Comparison of ENCODE assay signal across 8 mouse cellular contexts in genomic region chr11:30025835-30026472, GRCm38 (mm10). TPM values are rescaled to one million over a fixed set of nuclear protein-coding genes. Genes with fewer than 3 reads are reported as not detected.
DNase-seq lines count a peak whose midpoint lies in the region; ATAC-seq and TF ChIP-seq lines count a peak whose summit lies in the region.

Gene Eml6 (minus strand): TSS chr11:30026033.

- TF ChIP-seq CTCF in left cerebral cortex, adult 2 months (IDR thresholded peaks at IDR 0.05) = peak; percentile 31

- WGBS in macrophage (ENCODE audit: missing documents) = 2% methylated on average over 39 of the region's 39 CpGs

- intact Hi-C loops in left cerebral cortex, adult 2 months (cut with DNase I) = loop anchor here (2.0 to 10.0 kb wide), 2 partner anchors 245 to 629 kb away; no protein-coding TSS in a partner anchor

- peak; percentile 87 for DNase-seq in gastrocnemius, postnatal 10 days
- DNase-seq in hindlimb bud, embryonic 11.5 days (ENCODE audit: extremely low spot score, low read depth, low spot score) = peak; percentile 91
- peak; percentile 94 to 96 for DNase-seq in left cerebral cortex, adult 2 months (ENCODE audit: extremely low spot score in 1 of 2, low spot score in 2 of 2)
- peak; percentile 96 for DNase-seq in retina, postnatal 7 days (ENCODE audit: low read depth, low spot score)
- peak; percentile 87 for DNase-seq in urinary bladder, adult 2 months (ENCODE audit: low spot score)

- H3K27ac ChIP-seq in left cerebral cortex, adult 2 months = peak within 1 kb of the TSS; percentile 91
- peak within 1 kb of the TSS; percentile 33 for H3K27ac ChIP-seq in macrophage

- no peaks in the 10 kb centered on the region for H3K79me2 ChIP-seq in macrophage (ENCODE audit: inconsistent target)

- no peaks in the 10 kb centered on the region for H3K36me3 ChIP-seq in macrophage (ENCODE audit: inconsistent target)

- ATAC-seq in activated CD4-positive, CD25-positive, alpha-beta regulatory T cell, adult 4 months = peak; percentile 88
- peak; percentile 98 for ATAC-seq in common myeloid progenitor, adult 5-6 weeks (replicated peaks; ENCODE audit: low read depth, poor library complexity, severe bottlenecking)

- H3K4me3 ChIP-seq in left cerebral cortex, adult 2 months = peak within 1 kb of the TSS; percentile 95
- peak within 1 kb of the TSS; percentile 54 for H3K4me3 ChIP-seq in macrophage (ENCODE audit: inconsistent target)

RNA-seq across cellular contexts. Expression of gene Eml6, which starts in this region (rescaled TPM):
- 1 to 10 TPM in 1 of 2 experiments, under 1 TPM in 1; 0.82 to 1.2 TPM for polyA plus RNA-seq in activated CD4-positive, CD25-positive, alpha-beta regulatory T cell, adult 4 months (2017; shearing (Covaris generic))
- total RNA-seq in common myeloid progenitor, adult 5-6 weeks (2017) = 1.5 and 2.5 TPM in 2 replicates
- total RNA-seq in gastrocnemius, postnatal 10 days (2021) = 1 to 10 TPM; 1.7 to 2.1 TPM
- total RNA-seq in left cerebral cortex, adult 2 months (2021) = 10 to 100 TPM; 19.7 to 24.0 TPM
- 10 to 100 TPM in 4 of 26 experiments, 1 to 10 TPM in 22; 2.0 to 14.0 (median 8.1) TPM for total RNA-seq in macrophage (2018; cell fraction: chromatin; rRNA removed)
- 1 to 10 TPM in 20 of 26 experiments, under 1 TPM in 6; 0.72 to 1.8 (median 1.2) TPM for total RNA-seq in macrophage (2018; cell fraction: cytosol; rRNA removed)
- 1 to 10 TPM; 2.0 to 5.9 (median 4.0) TPM for total RNA-seq in macrophage (2018; cell fraction: nucleus; rRNA removed)
- polyA plus RNA-seq in macrophage (2018) = 0.58 to 1.0 TPM (median 0.87 TPM) in 3 replicates
- polyA plus RNA-seq in urinary bladder, adult 2 months (2012; rRNA removed) = 4.5 and 4.7 TPM in 2 replicates

Comparison
In these comparisons a context has a peak if more than half of its experiments do, and no peak if none do; other contexts are left out.
1. Peak in every context shown above with its lines: DNase-seq, ATAC-seq, H3K4me3 ChIP-seq and H3K27ac ChIP-seq.